Mouse (Mus musculus): ENCODE measurements at regions not wholly inside any gene's neighbourhood (a gene's known extent, or its start where the extent isn't known, plus 50 kb on each side); places are given as distances from the start of the nearest gene placed in this dataset.
A peak's percentile ranks its signal among the peaks of the same experiment; 100 is the strongest.

DNA sequence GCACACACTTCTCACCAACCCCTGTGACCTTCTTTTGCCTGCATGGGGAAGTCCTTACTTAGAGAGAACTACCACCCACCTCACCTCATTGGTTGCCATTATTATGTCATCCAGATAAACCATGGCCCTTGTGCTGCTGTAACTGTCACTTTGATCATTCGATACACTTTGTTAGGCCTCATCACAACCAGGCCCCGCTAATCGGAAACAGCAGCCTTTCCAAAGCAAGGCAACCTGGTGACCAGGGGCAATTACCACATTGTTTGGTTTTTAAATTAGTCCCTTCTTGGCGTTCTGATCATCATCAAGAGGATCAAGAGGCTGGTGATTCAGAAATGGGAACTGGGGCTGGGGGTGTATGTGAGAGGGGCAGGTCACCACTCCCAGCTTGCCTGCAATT, 208.9 kb upstream of the Meis1 start:
- DNase-seq (ENCODE audit: low read depth, low spot score), result no peak

DNA sequence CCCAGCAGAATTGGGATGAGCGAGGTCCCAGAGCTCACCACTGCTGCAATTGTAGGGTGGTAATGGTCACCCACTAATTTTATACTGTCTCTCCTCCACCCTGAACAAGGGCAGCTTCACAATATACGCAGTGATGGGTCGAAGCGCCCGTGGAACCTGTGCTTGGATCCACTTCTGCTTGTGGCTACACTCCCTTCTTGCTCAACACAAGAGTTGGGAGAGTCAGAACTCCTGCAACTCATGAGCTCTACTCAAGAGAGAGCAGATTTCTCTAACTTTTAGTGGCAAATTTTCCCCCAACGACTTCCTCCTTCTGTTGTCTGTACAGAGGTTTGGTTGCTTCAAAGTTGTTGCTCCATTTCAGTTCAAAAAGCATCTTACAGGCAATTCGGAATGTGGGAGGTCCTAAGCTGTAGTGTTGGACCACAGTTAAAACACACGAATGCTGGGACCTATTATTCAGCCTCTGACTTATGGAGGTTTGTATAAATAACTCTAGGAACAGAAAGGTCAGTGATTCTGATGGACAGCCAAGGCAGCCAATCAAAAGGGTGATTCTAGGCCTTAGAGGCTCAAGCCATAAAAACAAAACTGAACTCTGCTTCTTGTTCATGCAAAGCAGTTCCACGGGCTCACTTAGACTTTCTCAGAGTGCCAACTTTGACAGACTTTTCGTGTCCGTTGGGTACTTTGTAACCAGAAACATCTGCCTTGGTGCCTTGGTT, 227.8 kb upstream of the Meis1 start:
- DNase-seq (ENCODE audit: low read depth, low spot score), result no peak

DNA sequence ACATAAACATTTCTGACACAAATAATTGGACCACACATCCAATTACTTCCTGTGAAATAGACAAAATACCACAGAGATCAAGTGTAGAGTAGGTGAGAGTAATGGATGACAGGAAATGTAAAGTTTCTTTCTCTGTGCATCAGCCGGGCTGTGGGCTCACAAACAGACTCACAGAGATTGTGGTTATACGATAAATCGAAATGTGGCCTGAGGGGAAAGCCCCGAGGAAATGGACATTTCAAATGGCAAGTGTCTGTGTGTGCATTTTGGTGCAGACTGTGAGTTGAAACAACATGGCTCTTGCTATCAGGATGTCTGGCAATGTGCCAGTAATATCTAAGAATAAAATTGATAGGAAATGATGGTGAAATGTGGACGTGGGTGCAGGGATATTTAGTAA, 234.8 kb upstream of the Meis1 start:
- no peak for DNase-seq (ENCODE audit: low read depth, low spot score)

DNA sequence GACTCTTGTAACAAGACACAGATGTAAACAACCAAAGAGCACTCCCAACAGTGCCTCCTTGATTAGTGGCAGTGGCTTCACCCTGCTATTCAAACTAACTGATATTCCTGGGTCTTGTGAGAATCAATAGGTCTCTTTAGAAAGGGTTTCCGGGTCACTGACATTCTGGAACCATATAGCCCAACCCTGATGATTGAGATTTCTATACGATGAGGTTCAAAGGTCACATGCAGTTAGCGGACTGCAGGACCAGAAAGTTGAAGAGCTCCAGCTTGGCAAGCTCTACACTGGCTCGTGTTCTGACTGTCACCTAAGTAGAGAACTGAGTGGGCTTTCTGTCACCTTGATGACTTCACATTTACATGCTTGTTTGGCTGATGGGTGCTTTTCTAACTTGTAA, 235.4 kb upstream of the Meis1 start:
- DNase-seq (ENCODE audit: low read depth, low spot score), result no peak

DNA sequence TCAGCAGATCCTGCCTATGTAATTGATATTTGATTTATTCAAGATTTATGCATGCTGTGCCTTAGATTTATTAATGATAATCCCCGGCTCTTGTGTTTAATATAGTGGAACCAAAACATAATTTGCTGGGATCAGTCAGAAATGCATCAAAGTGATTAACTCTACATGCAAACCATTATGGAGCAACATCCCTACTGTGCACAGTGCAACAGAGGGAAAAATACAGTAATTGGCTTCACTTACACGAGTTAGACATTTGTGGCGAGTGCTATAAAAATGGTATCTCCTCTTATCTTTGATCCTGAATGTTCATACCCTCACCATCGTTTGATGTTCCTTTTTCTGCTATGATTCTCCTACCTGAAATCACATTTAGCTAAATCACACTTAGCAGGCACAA, 238.8 kb upstream of the Meis1 start:
- no peak for DNase-seq (ENCODE audit: low read depth, low spot score)

GRCm38 (mm10) chr11:19262832-19263231, 244.0 kb upstream of the Meis1 start:
- DNase-seq (ENCODE audit: low read depth, low spot score), result peak; percentile 29

DNA sequence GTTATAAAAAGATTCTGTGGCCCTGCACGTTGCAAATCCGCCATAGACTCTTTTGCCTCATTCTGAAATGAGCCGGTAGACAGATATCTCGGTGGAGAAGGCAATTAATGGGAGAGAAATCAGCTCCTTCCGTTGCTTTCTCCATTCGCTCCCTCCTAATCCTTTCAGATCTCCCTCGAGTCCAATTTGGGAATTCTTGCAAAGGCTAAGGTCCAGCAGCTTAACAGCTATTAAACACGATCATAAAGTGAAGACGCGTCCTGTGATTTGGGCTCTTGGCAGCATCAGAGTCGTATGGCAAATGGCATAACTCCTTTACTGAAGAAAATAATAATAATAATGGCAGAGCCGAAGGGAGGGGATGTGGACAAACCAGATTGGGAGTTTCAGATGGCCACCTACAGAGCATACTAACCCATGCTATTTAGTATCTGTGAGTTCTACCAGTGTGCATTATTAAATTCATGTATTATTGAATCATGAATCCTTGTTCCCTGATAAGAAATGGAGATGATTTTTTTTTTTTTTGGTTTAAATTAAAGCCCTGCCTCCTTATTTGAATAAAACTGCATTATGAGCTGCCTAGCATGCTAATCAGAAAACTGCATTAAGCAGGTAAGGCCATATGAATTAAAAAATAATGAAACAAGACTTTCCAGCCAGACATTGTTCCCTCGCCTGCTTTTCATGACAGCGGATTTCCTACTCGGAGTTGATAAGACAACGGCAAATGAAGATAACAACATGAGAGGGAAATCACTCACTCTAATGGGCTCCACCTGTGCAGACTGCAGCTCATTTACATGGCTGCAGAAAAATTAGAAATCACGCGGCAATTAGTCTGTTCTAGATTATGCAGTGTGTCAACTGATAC, 246.2 kb upstream of the Meis1 start:
- DNase-seq (ENCODE audit: low read depth, low spot score), result peak; percentile 1

GRCm38 (mm10) chr11:19265672-19265972, 246.8 kb upstream of the Meis1 start:
- no peak for DNase-seq (ENCODE audit: low read depth, low spot score)

DNA sequence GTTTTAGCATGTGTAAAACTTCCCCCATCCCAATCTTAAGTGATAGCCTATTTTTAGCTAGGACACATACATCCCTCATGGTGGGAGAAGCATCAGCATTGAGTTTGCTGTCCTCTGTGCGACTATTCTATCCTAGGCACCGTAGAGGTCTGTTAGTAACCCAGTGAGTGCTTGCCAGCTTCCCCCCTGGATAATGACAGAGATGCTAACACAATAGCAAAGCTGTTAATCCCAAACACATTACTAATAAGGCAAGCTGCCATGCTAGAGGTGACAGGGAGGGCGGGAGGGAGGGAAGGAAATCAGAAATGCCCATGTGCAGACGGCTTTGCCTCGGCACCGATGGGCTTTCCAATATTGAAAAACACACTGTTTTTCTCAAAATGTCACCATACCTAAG, 272.2 kb upstream of the Meis1 start:
- no peak for DNase-seq (ENCODE audit: low read depth, low spot score)

GRCm38 (mm10) chr11:19299411-19299810, 280.6 kb upstream of the Meis1 start:
- no peak for DNase-seq (ENCODE audit: low read depth, low spot score)

- no peak for DNase-seq (ENCODE audit: low read depth, low spot score)
Observed at GRCm38 (mm10) chr11:19306687-19307086, 287.9 kb upstream of the Meis1 start.

DNA sequence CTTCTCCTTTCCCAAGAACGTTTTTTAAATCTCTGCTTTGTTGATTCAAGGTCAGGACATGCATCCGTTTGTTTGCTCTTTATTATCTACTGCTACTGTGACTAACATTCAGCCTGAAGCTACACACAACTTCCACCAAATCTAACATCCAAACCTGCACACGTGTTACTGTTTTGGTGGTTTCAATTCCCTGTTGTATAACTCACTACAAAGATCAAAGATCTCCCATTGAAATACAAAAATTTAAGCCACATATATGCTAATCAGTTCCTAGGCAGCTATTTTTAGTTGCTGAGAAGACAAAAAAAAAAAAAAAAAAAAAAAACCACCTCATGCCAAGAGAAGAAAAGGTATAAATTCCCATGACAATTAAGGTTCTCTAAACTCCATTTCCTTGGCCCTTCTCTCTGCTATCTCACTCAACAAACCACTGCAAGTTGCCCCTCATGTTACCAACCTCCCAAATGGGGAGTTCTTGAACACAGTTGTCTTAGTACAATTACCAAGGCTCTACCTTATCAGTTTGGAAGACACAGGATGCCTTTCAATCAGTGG, 312.0 kb upstream of the Meis1 start:
- no peak for DNase-seq (ENCODE audit: low read depth, low spot score)

DNA sequence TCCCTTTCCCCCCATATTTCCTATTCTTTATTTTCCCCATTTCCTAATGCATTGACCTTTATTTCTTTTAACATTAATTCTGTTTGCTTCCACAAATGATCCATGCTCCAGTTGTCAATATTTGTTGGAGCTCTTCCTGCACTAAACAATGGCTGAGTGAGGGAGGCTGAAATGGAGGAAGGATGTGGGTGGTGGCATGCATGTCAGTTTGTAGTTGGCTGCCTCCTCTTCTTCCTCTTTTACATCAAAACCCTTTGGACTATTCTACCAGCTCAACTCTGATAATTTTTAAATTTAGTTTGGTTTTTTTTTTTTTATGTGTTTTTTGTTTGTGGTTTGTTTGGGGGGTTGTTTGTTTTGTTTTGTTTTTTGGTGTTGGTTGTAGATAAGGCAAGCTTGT, 313.5 kb upstream of the Meis1 start:
- no peak for DNase-seq (ENCODE audit: low read depth, low spot score)

DNA sequence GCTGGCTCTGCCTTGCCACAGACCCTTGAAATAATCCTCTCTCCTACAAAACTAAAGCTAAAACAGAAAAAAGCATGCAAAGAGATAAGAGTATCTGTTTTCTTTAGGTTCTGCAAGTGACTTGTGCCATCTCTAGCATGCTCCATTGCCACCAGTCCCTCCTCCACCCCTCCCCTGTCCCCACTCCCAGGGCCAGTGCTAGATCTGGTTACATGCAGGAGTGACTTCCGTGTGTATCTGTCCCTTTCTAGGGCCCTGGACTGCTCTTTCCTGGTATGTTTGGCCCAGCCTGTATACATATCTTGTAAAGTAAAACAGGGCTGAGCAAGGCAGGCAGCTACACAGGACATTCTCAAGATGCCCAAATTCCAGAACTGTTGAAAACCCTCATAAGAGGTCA, 313.9 kb upstream of the Meis1 start:
- DNase-seq (ENCODE audit: low read depth, low spot score), result no peak

GRCm38 (mm10) chr11:19333908-19334487, 315.2 kb upstream of the Meis1 start:
- DNase-seq (ENCODE audit: low read depth, low spot score), result no peak

- DNase-seq (ENCODE audit: low read depth, low spot score), result no peak
Observed at GRCm38 (mm10) chr11:19335384-19335783, 316.6 kb upstream of the Meis1 start.

GRCm38 (mm10) chr11:19339721-19340317, 321.0 kb upstream of the Meis1 start:
- DNase-seq (ENCODE audit: low read depth, low spot score), result no peak

- no peak for DNase-seq (ENCODE audit: low read depth, low spot score)
Observed at GRCm38 (mm10) chr11:19340889-19341288, 322.1 kb upstream of the Meis1 start.

GRCm38 (mm10) chr11:19341379-19341778, 322.6 kb upstream of the Meis1 start:
- no peak for DNase-seq (ENCODE audit: low read depth, low spot score)

- no peak for DNase-seq (ENCODE audit: low read depth, low spot score)
Observed at GRCm38 (mm10) chr11:19342803-19343202, 324.0 kb upstream of the Meis1 start.

DNA sequence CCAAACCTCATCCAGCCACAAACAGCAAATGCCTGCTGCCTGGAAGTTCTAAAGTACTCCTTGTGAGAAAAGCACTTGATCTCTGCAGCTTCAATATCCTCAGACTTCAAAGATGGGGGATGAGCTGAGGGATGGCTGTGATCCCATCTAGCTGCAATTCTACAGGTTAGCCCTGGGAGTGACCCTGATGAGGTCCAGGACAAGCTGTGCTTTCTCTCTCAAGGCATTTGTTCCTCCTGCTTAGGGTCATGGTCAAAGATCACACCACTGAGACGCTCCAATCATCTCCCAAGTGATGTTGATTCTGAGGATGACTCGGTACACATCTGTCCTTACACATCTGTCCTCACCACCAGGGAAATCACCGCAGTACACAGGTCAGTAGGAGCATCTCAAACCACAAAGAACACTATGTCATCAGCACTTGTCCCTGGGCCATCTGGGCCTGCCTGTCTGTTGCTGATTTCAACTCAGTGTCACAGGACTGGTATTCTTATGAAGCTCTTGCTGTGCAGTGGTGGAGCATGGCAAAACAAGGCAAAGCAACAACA, 327.6 kb upstream of the Meis1 start:
- DNase-seq (ENCODE audit: low read depth, low spot score), result no peak
